Mouse (Mus musculus): ENCODE results near the gene Pde4b. TPM values are rescaled to one million over a fixed set of nuclear protein-coding genes. Genes with fewer than 3 reads are reported as not detected.

The Pde4b gene
- polyA plus RNA-seq, 1 experiment from 2014 or later: 19.1 TPM

GRCm38 (mm10) chr4:102558328-102558727 lies 471.0 kb downstream of the Pde4b start:
- Histone ChIP-seq H3K27ac (replicated peaks) (no peak overlapping the region), H3K27me3 (replicated peaks) (no peaks in the 10 kb centered on the region), H3K4me3 (no peak overlapping the region), H3K9ac (no peak overlapping the region), H3K9me3 (no peaks in the 10 kb centered on the region), H3K4me2 (no peak overlapping the region), H3K4me1 (peaks cover 31% of the 10 kb centered on the region), H3K36me3 (no peaks in the 10 kb centered on the region)
- 29% methylated on average over 3 of the region's 3 CpGs for WGBS
- no peak for ATAC-seq (ENCODE audit: extremely low read depth, insufficient number of reproducible peaks, low FRiP score, low TSS enrichment)

DNA sequence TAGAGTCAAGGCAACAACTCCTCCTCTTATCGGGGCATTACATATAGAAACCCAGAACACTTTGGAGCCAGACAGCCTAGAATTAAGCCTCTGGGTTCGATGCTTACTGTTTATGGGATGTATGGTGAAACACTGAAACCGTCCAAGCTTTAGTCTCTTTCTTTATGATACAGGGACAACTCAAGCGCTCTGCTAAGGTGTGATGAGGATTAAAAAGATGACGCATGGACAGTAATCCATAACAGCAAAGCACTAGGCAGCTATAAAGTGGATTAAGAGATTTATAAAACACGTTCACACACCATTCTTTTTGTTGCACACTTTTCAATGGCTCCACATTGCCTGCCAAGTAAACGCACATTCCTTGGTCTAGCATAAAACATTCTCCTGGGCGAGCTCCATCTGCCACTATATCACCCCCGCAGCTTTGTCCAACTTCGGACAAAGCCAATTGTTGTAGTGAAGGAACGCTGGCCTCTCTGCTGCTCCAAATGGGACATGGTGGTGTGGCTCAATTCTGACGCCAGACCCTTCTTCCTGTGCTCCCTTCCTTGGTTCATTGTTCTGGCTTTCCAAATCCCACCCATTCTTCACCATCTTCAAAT lies 473.4 kb downstream of the Pde4b start:
- no peak overlapping the region for H3K4me3 ChIP-seq
- H3K27ac ChIP-seq (replicated peaks): no peak overlapping the region
- H3K4me1 ChIP-seq: peaks cover 30% of the 10 kb centered on the region
- no peak overlapping the region for H3K9ac ChIP-seq
- no peaks in the 10 kb centered on the region for H3K27me3 ChIP-seq (replicated peaks)
- H3K4me2 ChIP-seq: no peak overlapping the region
- WGBS: 83% methylated on average over 12 of the region's 12 CpGs
- no peaks in the 10 kb centered on the region for H3K9me3 ChIP-seq
- no peak for ATAC-seq (ENCODE audit: extremely low read depth, insufficient number of reproducible peaks, low FRiP score, low TSS enrichment)
- no peaks in the 10 kb centered on the region for H3K36me3 ChIP-seq

DNA sequence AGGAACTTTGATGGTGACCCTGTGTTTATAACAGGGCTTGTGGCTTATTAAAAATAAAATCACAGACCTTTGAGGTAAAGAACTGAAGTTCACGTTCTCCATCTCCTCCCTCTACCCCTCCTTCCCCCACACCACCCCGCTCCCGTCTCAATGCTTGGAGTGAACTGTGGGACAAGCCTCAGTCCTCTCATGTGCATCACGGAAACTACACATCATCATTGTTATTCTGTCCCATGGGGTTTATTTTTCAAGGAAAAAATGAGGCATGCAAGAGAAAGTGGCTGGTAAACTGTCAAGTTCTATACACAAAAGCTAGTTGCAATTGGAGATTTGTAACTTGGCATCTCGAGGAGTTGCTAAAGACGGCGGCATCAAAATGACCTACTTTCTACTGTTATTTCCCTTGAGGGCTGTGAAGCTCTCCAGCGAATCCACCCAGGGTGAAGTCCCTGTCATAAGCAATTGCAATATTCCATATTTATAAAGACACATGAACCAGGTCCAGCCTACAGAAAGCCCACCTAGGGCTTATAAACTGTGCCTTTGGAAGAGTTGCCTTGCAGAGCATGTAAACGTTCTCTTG lies 476.0 kb downstream of the Pde4b start:
- Histone ChIP-seq H3K27ac (replicated peaks) (no peak overlapping the region), H3K36me3 (no peaks in the 10 kb centered on the region), H3K4me2 (no peak overlapping the region), H3K27me3 (replicated peaks) (no peaks in the 10 kb centered on the region), H3K9me3 (no peaks in the 10 kb centered on the region), H3K4me1 (peaks cover 36% of the 10 kb centered on the region), H3K9ac (no peak overlapping the region), H3K4me3 (no peak overlapping the region)
- 75% methylated on average over 9 of the region's 9 CpGs for WGBS
- ATAC-seq (ENCODE audit: extremely low read depth, insufficient number of reproducible peaks, low FRiP score, low TSS enrichment): no peak

GRCm38 (mm10) chr4:102564286-102564685 lies 476.9 kb downstream of the Pde4b start:
- no peak for ATAC-seq (ENCODE audit: extremely low read depth, insufficient number of reproducible peaks, low FRiP score, low TSS enrichment)
- WGBS: 71% methylated on average over 3 of the region's 3 CpGs

DNA sequence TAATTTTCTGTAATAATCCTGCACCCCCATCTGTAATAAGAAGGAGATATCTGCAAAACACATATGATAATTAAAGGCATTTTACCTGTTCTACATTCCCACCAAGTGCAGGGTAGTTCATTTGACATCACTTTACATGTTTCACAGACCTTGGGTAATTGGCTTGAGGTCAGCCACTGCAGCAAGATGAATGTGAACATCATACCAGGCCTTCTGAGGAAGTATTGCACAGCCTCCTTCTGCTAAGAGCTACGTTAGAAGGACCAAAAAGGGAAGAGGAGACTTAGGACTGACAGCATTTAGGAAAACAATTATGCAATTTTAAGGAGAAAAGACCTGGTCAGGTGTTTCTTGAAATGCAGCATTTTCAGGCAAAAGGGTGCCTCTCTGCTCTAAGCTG lies 479.1 kb downstream of the Pde4b start:
- H3K9me3 ChIP-seq: no peaks in the 10 kb centered on the region
- peaks cover 45% of the 10 kb centered on the region for H3K4me1 ChIP-seq
- no peaks in the 10 kb centered on the region for H3K36me3 ChIP-seq
- no peaks in the 10 kb centered on the region for H3K27me3 ChIP-seq (replicated peaks)
- H3K9ac ChIP-seq: no peak overlapping the region
- WGBS: 49% methylated on average over 1 of the region's 1 CpGs
- H3K27ac ChIP-seq (replicated peaks): no peak overlapping the region
- H3K4me3 ChIP-seq: no peak overlapping the region
- H3K4me2 ChIP-seq: no peak overlapping the region
- ATAC-seq (ENCODE audit: extremely low read depth, insufficient number of reproducible peaks, low FRiP score, low TSS enrichment): no peak

More at GRCm38 (mm10) chr4:102564286-102564685, 476.9 kb downstream of the Pde4b start:
- no peaks in the 10 kb centered on the region for H3K36me3 ChIP-seq
- no peak overlapping the region for H3K9ac ChIP-seq
- no peak overlapping the region for H3K4me3 ChIP-seq
- no peaks in the 10 kb centered on the region for H3K27me3 ChIP-seq (replicated peaks)
- H3K27ac ChIP-seq (replicated peaks): no peak overlapping the region
- no peak overlapping the region for H3K4me2 ChIP-seq
- peaks cover 37% of the 10 kb centered on the region for H3K4me1 ChIP-seq
- no peaks in the 10 kb centered on the region for H3K9me3 ChIP-seq

DNA sequence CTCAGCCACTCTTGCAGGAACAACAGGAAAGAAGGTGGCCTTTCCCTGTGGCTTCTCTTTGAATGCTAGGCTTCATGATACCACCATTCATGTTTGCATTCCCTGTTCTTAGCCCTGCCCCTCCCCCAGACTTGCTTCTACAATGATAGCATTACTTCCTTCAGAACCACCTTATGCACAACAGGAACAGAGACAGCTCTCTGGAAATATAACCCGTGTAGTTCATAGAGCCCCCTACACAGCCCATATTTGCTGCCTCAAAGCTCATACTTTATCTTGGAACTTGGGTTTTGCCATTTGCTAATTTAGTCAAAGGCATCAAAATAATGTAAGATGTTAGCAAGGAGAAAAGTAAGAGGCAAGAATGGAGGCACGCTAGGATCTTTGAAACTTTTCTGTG lies 479.8 kb downstream of the Pde4b start:
- peaks cover 51% of the 10 kb centered on the region for H3K4me1 ChIP-seq
- no peak overlapping the region for H3K9ac ChIP-seq
- no peak for ATAC-seq (ENCODE audit: extremely low read depth, insufficient number of reproducible peaks, low FRiP score, low TSS enrichment)
- H3K4me2 ChIP-seq: peak overlapping the region; percentile 77; the same call in 1 of the 2 replicates
- WGBS: 31% methylated on average over 2 of the region's 2 CpGs
- H3K27ac ChIP-seq (replicated peaks): peak overlapping the region; percentile 94
- H3K4me3 ChIP-seq: no peak overlapping the region
- no peaks in the 10 kb centered on the region for H3K9me3 ChIP-seq
- no peaks in the 10 kb centered on the region for H3K36me3 ChIP-seq
- no peaks in the 10 kb centered on the region for H3K27me3 ChIP-seq (replicated peaks)

GRCm38 (mm10) chr4:102567676-102568254 lies 480.4 kb downstream of the Pde4b start:
- H3K36me3 ChIP-seq: no peaks in the 10 kb centered on the region
- H3K4me1 ChIP-seq: peaks cover 55% of the 10 kb centered on the region
- peak overlapping the region; percentile 19; the same call in 1 of the 2 replicates for H3K9ac ChIP-seq
- H3K27ac ChIP-seq (replicated peaks): peak overlapping the region; percentile 94
- H3K27me3 ChIP-seq (replicated peaks): no peaks in the 10 kb centered on the region
- ATAC-seq (ENCODE audit: extremely low read depth, insufficient number of reproducible peaks, low FRiP score, low TSS enrichment): no peak
- no peak overlapping the region for H3K4me3 ChIP-seq
- H3K4me2 ChIP-seq: peak overlapping the region; percentile 77; the same call in 1 of the 2 replicates
- 8% methylated on average over 4 of the region's 4 CpGs for WGBS
- H3K9me3 ChIP-seq: no peaks in the 10 kb centered on the region

DNA sequence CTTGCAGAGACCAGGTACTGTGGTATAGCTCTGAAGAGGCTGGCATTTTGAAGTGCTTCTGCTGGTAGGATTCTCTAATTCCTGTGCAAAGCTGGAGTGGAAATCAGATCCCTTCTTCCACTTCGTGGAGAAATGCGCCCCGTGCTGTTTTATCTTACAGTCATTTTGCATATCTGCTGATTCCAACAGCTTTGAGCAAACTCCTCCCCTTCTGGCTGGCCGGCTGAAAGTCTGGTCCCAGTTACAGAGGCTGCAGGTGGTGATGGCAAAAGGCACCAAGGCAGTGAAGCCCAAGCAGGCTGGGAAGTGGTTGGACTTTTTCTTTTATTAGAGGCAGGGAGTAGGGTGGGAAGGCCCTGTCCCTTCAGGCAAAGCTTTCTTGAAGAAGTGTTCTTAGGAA lies 481.2 kb downstream of the Pde4b start:
- Histone ChIP-seq H3K36me3 (no peaks in the 10 kb centered on the region), H3K27me3 (replicated peaks) (no peaks in the 10 kb centered on the region), H3K9ac (peak overlapping the region; percentile 64), H3K4me3 (peak overlapping the region; percentile 31; the same call in 1 of the 2 replicates), H3K4me2 (peak overlapping the region; percentile 77), H3K9me3 (no peaks in the 10 kb centered on the region), H3K4me1 (peaks cover 63% of the 10 kb centered on the region), H3K27ac (replicated peaks) (peak overlapping the region; percentile 94)
- WGBS: 0% methylated on average over 4 of the region's 4 CpGs
- ATAC-seq (ENCODE audit: extremely low read depth, insufficient number of reproducible peaks, low FRiP score, low TSS enrichment): peak; percentile 25; the same call in 1 of the 2 replicates

- Histone ChIP-seq H3K4me3 (peak overlapping the region; percentile 31; the same call in 1 of the 2 replicates), H3K36me3 (no peaks in the 10 kb centered on the region), H3K4me2 (peak overlapping the region; percentile 77), H3K9ac (peak overlapping the region; percentile 64), H3K9me3 (no peaks in the 10 kb centered on the region), H3K4me1 (peaks cover 67% of the 10 kb centered on the region), H3K27ac (replicated peaks) (peak overlapping the region; percentile 94), H3K27me3 (replicated peaks) (no peaks in the 10 kb centered on the region)
- ATAC-seq (ENCODE audit: extremely low read depth, insufficient number of reproducible peaks, low FRiP score, low TSS enrichment): no peak
- WGBS: 6% methylated on average over 8 of the region's 8 CpGs
Measured at GRCm38 (mm10) chr4:102569101-102569583, 481.8 kb downstream of the Pde4b start.

DNA sequence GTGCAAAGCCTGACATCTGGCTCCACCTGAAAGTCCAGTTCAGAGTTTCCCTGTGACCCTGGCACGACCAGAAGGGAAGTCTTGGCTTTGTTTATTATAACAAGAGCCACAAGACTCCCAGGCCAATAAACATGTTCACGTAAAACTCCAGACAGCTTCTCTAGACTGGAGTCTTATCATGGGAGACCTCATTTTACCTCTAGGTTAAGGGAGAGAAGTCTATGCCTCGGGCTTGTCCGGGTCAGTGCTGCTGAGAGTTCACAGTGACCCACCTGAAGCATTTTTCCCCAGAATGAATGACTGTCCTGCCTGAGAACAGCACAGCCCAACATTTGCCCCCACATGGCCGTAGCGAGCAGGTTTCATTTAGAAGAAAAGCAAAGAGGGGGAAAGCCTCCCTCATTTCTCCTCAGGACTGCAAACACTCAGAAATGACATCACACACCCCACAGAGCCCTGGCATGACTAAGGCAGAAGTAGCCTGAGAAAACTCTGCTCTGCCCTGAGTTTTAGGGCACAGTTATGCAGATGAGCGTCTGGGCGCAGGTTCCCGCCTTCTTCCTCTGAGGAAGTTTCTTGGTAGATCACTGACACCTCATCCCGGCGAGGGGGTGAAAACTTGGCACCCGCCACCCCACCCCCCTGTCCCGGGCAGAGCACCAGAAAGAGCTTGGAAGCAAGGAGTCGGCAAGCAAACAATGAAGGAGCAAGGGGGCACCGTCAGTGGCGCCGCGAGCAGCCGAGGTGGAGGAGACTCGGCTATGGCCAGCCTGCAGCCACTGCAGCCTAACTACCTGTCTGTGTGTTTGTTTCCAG lies 482.8 kb downstream of the Pde4b start:
- Histone ChIP-seq H3K4me2 (peak overlapping the region; percentile 77), H3K36me3 (peaks cover 3% of the 10 kb centered on the region; the same call in 1 of the 2 replicates), H3K9me3 (no peaks in the 10 kb centered on the region), H3K4me1 (peaks cover 72% of the 10 kb centered on the region), H3K9ac (peak overlapping the region; percentile 88), H3K27ac (replicated peaks) (peak overlapping the region; percentile 94), H3K27me3 (replicated peaks) (no peaks in the 10 kb centered on the region), H3K4me3 (peak overlapping the region; percentile 70)
- ATAC-seq (ENCODE audit: extremely low read depth, insufficient number of reproducible peaks, low FRiP score, low TSS enrichment): no peak
- under 1% methylated on average over 20 of the region's 20 CpGs for WGBS
